Mouse (Mus musculus): ENCODE data around the gene Stx18. TPM values are rescaled to one million over a fixed set of nuclear protein-coding genes. Genes with fewer than 3 reads are reported as not detected.

Stx18 gene
- 10 to 100 TPM; 21.9 to 24.9 TPM for total RNA-seq (2021)
- long read RNA-seq, experiment 1, transcript Stx18-203 (11 exons, 3,002 nt): major isoform, 18 of 28 reads
- long read RNA-seq, experiment 1, partial matches to known transcripts: 0 of 28 reads
- long read RNA-seq, experiment 1, other reads (novel, unspliced or antisense): 2 of 28 reads
- long read RNA-seq, experiment 2, transcript Stx18-203 (11 exons, 3,002 nt): major isoform, 18 of 25 reads
- long read RNA-seq, experiment 2, partial matches to known transcripts: 0 of 25 reads
- long read RNA-seq, experiment 2, other reads (novel, unspliced or antisense): 1 of 25 reads

GRCm38 (mm10) chr5:38038710-38039592 lies at the start of gene Stx18:
Gene Stx18 (plus strand): TSS chr5:38038742.
- DNase-seq (ENCODE audit: low spot score in 2 of 2): peak; percentile 67 to 85

- no peak for DNase-seq (ENCODE audit: low spot score in 2 of 2)
Observed at GRCm38 (mm10) chr5:37992346-37992745, 46.2 kb upstream of the Stx18 start.

GRCm38 (mm10) chr5:37998805-37999204 lies 39.7 kb upstream of the Stx18 start:
- no peak for DNase-seq (ENCODE audit: low spot score in 2 of 2)

- DNase-seq (ENCODE audit: low spot score in 2 of 2): no peak
Observed at GRCm38 (mm10) chr5:38002573-38002972, 36.0 kb upstream of the Stx18 start.

- no peak for DNase-seq (ENCODE audit: low spot score in 2 of 2)
Observed at GRCm38 (mm10) chr5:38004746-38005145, 33.8 kb upstream of the Stx18 start.

- DNase-seq (ENCODE audit: low spot score in 2 of 2): no peak
Observed at GRCm38 (mm10) chr5:38006415-38007347, 31.9 kb upstream of the Stx18 start.

- no peak for DNase-seq (ENCODE audit: low spot score in 2 of 2)
Observed at GRCm38 (mm10) chr5:38009071-38009470, 29.5 kb upstream of the Stx18 start.

GRCm38 (mm10) chr5:38014916-38015315 lies 23.6 kb upstream of the Stx18 start:
- no peak for DNase-seq (ENCODE audit: low spot score in 2 of 2)

GRCm38 (mm10) chr5:38016945-38017344 lies 21.6 kb upstream of the Stx18 start:
- DNase-seq (ENCODE audit: low spot score in 2 of 2): no peak

GRCm38 (mm10) chr5:38027656-38028055 lies 10.9 kb upstream of the Stx18 start:
- no peak for DNase-seq (ENCODE audit: low spot score in 2 of 2)

- DNase-seq (ENCODE audit: low spot score in 2 of 2): no peak
Observed at GRCm38 (mm10) chr5:38038274-38038673, 268 bp upstream of the Stx18 start.

- no peak for DNase-seq (ENCODE audit: low spot score in 2 of 2)
Observed at GRCm38 (mm10) chr5:38039796-38040195, 1.3 kb downstream of the Stx18 start.

- no peak for DNase-seq (ENCODE audit: low spot score in 2 of 2)
Observed at GRCm38 (mm10) chr5:38044923-38045322, 6.4 kb downstream of the Stx18 start.

- no peak for DNase-seq (ENCODE audit: low spot score in 2 of 2)
Observed at GRCm38 (mm10) chr5:38048177-38048576, 9.6 kb downstream of the Stx18 start.

- no peak for DNase-seq (ENCODE audit: low spot score in 2 of 2)
Observed at GRCm38 (mm10) chr5:38061051-38061450, 22.5 kb downstream of the Stx18 start.

GRCm38 (mm10) chr5:38062709-38063108 lies 24.2 kb downstream of the Stx18 start:
- no peak for DNase-seq (ENCODE audit: low spot score in 2 of 2)

GRCm38 (mm10) chr5:38063339-38063738 lies 24.8 kb downstream of the Stx18 start:
- DNase-seq (ENCODE audit: low spot score in 2 of 2): no peak

GRCm38 (mm10) chr5:38064043-38064575 lies 25.6 kb downstream of the Stx18 start:
- DNase-seq (ENCODE audit: low spot score in 2 of 2): no peak

- no peak for DNase-seq (ENCODE audit: low spot score in 2 of 2)
Observed at GRCm38 (mm10) chr5:38064701-38065100, 26.2 kb downstream of the Stx18 start.

GRCm38 (mm10) chr5:38065454-38065853 lies 26.9 kb downstream of the Stx18 start:
- no peak for DNase-seq (ENCODE audit: low spot score in 2 of 2)

- DNase-seq (ENCODE audit: low spot score in 2 of 2): no peak
Observed at GRCm38 (mm10) chr5:38066606-38067005, 28.1 kb downstream of the Stx18 start.

Data from gastrocnemius, postnatal 4 days (tissue).